Mouse (Mus musculus): Measurements from ENCODE around the gene Fam118b. TPM values are rescaled to one million over a fixed set of nuclear protein-coding genes. Genes with fewer than 3 reads are reported as not detected.

Gene Fam118b
- total RNA-seq, 2 experiments from 2014 or later, result 18.1 to 19.8 TPM

GRCm38 (mm10) chr9:35277855-35278365, 10.3 kb upstream of the Fam118b start:
- no peak for DNase-seq
- intact Hi-C loops (cut with DNase I; ENCODE audit: low total_unique reads), result no loop called here

GRCm38 (mm10) chr9:35267976-35268715, 541 bp upstream of the Fam118b start:
- intact Hi-C loops (cut with DNase I; ENCODE audit: low total_unique reads), result loop anchor here (10.0 kb wide), 1 partner anchor 83 kb away; no protein-coding TSS in a partner anchor

GRCm38 (mm10) chr9:35264509-35264908, 3.1 kb downstream of the Fam118b start:
- intact Hi-C loops (cut with DNase I; ENCODE audit: low total_unique reads), result loop anchor here (10.0 kb wide), 1 partner anchor 80 kb away; no protein-coding TSS in a partner anchor
- DNase-seq, result no peak

More at GRCm38 (mm10) chr9:35267976-35268715, 541 bp upstream of the Fam118b start:
- DNase-seq, result no peak

- intact Hi-C loops (cut with DNase I; ENCODE audit: low total_unique reads), result loop anchor here (10.0 kb wide), 1 partner anchor 79 kb away; no protein-coding TSS in a partner anchor
- no peak for DNase-seq
These were observed 4.2 kb downstream of the Fam118b start for GRCm38 (mm10) chr9:35263431-35263830.

GRCm38 (mm10) chr9:35262418-35262817, 5.2 kb downstream of the Fam118b start:
- intact Hi-C loops (cut with DNase I; ENCODE audit: low total_unique reads), result loop anchor here (10.0 kb wide), 1 partner anchor 78 kb away; no protein-coding TSS in a partner anchor
- DNase-seq, result no peak

GRCm38 (mm10) chr9:35257365-35257764, 10.2 kb downstream of the Fam118b start:
- intact Hi-C loops (cut with DNase I; ENCODE audit: low total_unique reads), result no loop called here
- no peak for DNase-seq

- no peak for DNase-seq
- intact Hi-C loops (cut with DNase I; ENCODE audit: low total_unique reads), result no loop called here
These were observed 18.1 kb downstream of the Fam118b start for GRCm38 (mm10) chr9:35249476-35249875.

DNA sequence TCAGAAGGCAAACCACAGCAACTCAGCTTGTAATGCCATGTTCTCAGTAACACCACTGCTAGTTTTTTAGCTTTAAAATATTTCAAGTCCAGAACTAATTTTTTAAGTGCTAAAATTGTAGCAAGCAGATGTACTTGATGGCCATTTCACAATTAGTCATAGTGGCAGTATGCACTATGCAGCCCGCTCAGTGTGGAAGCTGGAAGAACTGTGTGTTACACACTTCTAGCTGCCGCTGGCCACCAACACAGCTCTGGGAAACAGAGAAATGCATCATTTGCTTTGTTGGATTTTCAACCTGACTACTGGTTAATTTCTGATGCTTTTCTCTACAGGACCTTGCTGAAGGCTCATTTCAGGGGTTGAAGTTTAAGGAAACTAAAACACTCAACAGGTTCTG, 20.2 kb downstream of the Fam118b start:
- DNase-seq, result no peak
- intact Hi-C loops (cut with DNase I; ENCODE audit: low total_unique reads), result no loop called here

- DNase-seq, result no peak
- intact Hi-C loops (cut with DNase I; ENCODE audit: low total_unique reads), result no loop called here
These were observed 27.9 kb downstream of the Fam118b start for GRCm38 (mm10) chr9:35239734-35240133.

- intact Hi-C loops (cut with DNase I; ENCODE audit: low total_unique reads), result no loop called here
- no peak for DNase-seq
These were observed 28.6 kb downstream of the Fam118b start for GRCm38 (mm10) chr9:35238915-35239571.

- intact Hi-C loops (cut with DNase I; ENCODE audit: low total_unique reads), result no loop called here
- DNase-seq, result no peak
These were observed 29.2 kb downstream of the Fam118b start for GRCm38 (mm10) chr9:35238371-35238770.

DNA sequence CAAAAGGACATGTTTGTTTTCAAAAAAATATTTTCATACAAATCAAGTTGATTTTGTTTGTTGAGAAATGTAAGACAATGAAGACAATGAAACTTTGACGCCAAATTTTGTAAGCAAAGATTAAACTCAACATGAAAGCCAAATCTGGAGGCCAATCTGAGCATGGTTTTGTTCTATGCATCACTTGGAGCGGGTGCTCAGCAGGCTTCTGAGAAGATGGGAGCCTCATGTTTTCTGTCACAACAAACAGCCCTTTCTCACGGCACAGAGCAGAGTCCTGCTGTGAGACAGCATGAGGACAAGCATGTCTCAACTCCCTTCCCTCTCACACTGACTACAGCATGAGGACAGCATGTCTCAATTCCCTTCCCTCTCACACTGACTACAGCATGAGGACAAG, 31.6 kb downstream of the Fam118b start:
- intact Hi-C loops (cut with DNase I; ENCODE audit: low total_unique reads), result no loop called here
- no peak for DNase-seq

DNA sequence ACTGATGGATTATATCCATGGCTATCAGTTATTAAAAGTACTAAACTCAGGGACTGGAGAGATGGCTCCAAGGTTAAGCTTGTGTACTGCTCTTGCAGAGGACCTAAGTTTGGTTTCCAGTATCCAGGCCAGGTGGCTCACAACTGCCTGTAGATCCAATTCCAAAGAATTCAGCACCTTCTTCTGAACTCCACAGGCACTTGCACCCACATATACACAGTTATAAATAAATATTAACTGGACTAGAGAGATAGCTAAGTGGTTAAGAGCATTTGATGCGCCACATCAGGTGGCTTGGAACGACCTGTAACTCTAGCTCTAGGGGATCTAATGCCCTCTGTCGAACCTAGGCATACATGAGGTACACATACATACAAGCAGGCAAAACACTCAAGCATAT, 38.9 kb downstream of the Fam118b start:
- DNase-seq, result no peak
- intact Hi-C loops (cut with DNase I; ENCODE audit: low total_unique reads), result no loop called here

DNA sequence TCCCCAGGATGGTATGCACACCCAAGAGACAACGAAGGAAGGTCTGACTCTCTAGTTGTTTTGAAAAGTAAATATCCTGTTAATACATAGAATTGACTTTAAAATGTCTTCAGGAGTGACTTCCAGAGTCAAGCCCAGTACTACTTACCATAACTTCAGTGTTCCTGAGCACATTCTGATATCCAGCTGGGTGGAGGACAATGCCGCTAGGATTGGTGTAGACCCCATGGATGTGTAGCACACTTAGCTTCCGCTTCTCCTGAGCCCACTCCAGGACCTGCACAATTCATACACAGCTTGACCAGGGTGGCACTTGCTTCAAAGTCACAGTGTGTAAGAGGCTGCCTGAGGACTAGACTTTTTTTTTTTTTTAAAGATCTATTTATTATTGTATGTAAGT, 44.1 kb downstream of the Fam118b start:
- no peak for DNase-seq
- intact Hi-C loops (cut with DNase I; ENCODE audit: low total_unique reads), result no loop called here

GRCm38 (mm10) chr9:35217963-35218362, 49.6 kb downstream of the Fam118b start:
- intact Hi-C loops (cut with DNase I; ENCODE audit: low total_unique reads), result no loop called here
- DNase-seq, result no peak

DNA sequence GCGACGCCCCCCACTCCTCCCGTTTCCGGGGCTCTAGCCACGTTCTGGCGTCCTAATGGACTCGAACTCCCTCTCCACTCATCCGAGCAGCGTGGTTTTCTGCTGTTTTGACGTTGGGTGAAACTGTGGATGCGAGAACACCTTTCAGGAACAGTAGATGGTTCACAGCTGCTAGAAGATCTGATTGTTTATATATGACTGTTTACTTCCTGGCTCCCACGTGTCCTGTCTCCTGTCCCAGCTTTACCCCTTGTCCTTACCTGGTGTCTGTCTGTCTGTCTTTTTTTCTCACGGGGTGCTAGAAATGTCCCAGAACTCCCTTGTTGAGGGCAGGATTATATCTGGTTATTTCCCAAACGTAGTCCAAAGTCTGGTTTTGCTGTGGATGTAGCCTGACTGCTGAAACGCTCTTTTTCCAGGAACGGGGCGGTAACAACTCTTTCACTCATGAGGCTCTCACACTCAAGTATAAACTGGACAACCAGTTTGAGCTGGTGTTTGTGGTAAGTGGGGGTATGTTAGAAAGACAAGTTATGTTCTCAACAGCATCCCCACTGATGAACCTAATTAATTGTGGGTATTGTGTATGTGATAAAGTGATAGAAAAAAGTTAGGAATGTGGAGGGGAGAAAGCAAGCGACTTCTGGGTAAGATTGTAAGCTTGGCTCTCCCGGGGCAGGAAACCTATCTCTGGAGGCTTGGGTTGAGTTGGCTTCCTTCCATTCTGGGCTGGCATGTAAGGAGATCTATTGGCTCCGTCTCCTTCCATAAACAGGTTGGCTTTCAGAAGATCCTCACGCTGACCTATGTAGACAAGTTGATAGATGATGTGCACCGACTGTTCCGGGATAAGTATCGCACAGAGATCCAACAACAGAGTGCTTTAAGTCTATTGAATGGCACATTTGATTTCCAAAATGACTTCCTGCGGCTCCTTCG, 55.8 kb downstream of the Fam118b start:
- DNase-seq, result no peak

DNA sequence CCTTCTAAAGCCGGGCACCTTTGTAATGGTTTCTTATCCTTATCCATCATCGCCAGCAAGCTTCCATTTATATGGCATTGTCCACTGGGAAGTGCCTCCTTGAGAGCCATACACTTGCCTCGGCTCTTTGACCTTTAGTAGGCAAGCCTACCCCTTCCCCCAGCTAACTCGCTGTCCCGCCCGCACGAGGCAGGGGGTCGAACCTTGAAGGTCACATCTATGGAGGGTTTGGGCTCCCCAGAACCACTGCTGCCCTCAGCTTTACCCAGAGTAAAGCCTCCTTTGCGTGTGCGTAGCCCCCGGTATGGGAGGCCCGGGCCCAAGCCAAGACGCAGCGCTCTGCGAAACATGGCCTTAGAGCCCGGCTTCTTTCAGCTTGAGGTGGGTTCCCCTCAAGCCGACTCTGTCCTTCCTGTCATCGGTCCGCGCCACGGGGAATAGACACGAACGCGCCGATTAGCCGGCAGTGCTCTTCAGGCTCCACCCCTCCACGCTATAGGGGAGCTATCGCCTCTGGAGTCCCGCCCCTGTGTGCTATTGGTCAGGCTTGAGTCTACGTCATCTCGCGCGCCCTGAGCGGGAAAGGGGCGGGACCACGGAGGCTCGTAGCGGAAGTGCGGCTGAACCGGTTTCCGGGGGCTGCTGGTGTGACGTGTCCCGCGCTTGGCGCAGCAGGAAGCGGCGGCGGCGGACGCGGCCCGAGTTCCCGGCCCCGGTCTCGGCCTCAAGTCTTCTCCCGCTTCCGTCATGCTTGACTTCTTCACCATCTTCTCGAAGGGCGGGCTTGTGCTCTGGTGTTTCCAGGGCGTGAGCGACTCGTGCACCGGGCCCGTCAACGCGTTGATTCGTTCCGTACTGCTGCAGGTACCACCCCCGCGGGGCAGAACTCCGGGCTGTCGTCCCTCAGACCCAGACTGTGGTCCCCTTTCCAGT, 56.8 kb downstream of the Fam118b start, which contains the start of gene Foxred1:
TSS of gene Foxred1 (minus strand) at position 514 of the 933 bp plus-strand sequence.
- intact Hi-C loops (cut with DNase I; ENCODE audit: low total_unique reads), result no loop called here
- peak; percentile 99 for DNase-seq

More for the DNA sequence above, 55.8 kb downstream of the Fam118b start:
- intact Hi-C loops (cut with DNase I; ENCODE audit: low total_unique reads), result no loop called here

DNA sequence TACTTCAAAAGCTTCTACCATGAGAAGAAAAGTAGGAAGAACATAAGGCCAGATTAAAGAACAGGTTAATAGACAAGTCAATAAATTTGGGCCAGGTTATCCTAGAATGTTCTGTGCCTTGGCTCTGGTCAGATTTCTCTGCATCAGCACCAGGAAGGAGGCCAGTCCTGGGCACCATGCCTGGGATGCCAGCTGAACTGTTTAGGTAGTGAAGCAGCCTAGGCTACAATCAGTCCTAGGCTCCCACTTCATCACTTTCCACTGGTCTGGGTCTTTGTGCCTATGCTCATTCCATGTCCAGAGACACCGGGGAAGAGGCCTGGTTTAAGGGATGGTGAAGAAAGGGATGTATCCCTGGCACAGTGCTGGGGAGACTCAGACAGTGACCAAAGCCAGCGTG, 63.2 kb downstream of the Fam118b start:
- DNase-seq, result peak; percentile 66
- intact Hi-C loops (cut with DNase I; ENCODE audit: low total_unique reads), result no loop called here

Measured in gastrocnemius, postnatal 14 days (tissue).